Mouse (Mus musculus): ENCODE measurements around the gene Slc26a8. TPM values are rescaled to one million over a fixed set of nuclear protein-coding genes. Genes with fewer than 3 reads are reported as not detected.

Gene Slc26a8
- total RNA-seq, 2 experiments from 2014 or later = 0.33 to 0.58 TPM

GRCm38 (mm10) chr17:28612603-28613002, 77.4 kb downstream of the Slc26a8 start:
- peak; percentile 51 for ATAC-seq (ENCODE audit: poor library complexity, severe bottlenecking)

- ATAC-seq (ENCODE audit: poor library complexity, severe bottlenecking) = no peak
These were observed 80.5 kb downstream of the Slc26a8 start for GRCm38 (mm10) chr17:28609543-28609942.

GRCm38 (mm10) chr17:28601557-28602250, 88.3 kb downstream of the Slc26a8 start:
- no peak for ATAC-seq (ENCODE audit: poor library complexity, severe bottlenecking)

- no peak for ATAC-seq (ENCODE audit: poor library complexity, severe bottlenecking)
These were observed 89.3 kb downstream of the Slc26a8 start for GRCm38 (mm10) chr17:28600780-28601179.

GRCm38 (mm10) chr17:28593965-28594364, 96.1 kb downstream of the Slc26a8 start:
- peak; percentile 49 for ATAC-seq (ENCODE audit: poor library complexity, severe bottlenecking)

GRCm38 (mm10) chr17:28592998-28593397, 97.0 kb downstream of the Slc26a8 start:
- peak; percentile 83 for ATAC-seq (ENCODE audit: poor library complexity, severe bottlenecking)

GRCm38 (mm10) chr17:28591476-28591875, 98.6 kb downstream of the Slc26a8 start:
- ATAC-seq (ENCODE audit: poor library complexity, severe bottlenecking) = no peak

- no peak for ATAC-seq (ENCODE audit: poor library complexity, severe bottlenecking)
These were observed 99.4 kb downstream of the Slc26a8 start for GRCm38 (mm10) chr17:28590596-28590995.

GRCm38 (mm10) chr17:28588591-28588990, 101.4 kb downstream of the Slc26a8 start:
- ATAC-seq (ENCODE audit: poor library complexity, severe bottlenecking) = no peak

Other genes with a start within 250 kb of the Slc26a8 start
- gene Fkbp5, start 172.7 kb downstream of the Slc26a8 start, total RNA-seq (2015) = 12.8 and 17.9 TPM in 2 replicates
- 25.9 and 26.8 TPM in 2 replicates for gene Fkbp5, start 172.7 kb downstream of the Slc26a8 start, total RNA-seq (2017)
- gene Armc12, start 159.4 kb downstream of the Slc26a8 start, total RNA-seq (2015) = 0.16 TPM in 1 of 2 replicates, not detected in the other
- not detected in 2 replicates for gene Armc12, start 159.4 kb downstream of the Slc26a8 start, total RNA-seq (2017)
- gene Clpsl2, start 140.8 kb downstream of the Slc26a8 start, total RNA-seq (2015) = not detected in 2 replicates
- not detected in 2 replicates for gene Clpsl2, start 140.8 kb downstream of the Slc26a8 start, total RNA-seq (2017)
- not detected in 2 replicates for gene Clps, start 129.5 kb downstream of the Slc26a8 start, total RNA-seq (2015)
- gene Clps, start 129.5 kb downstream of the Slc26a8 start, total RNA-seq (2017) = not detected in 2 replicates
- gene Lhfpl5, start 114.6 kb downstream of the Slc26a8 start, total RNA-seq (2015) = not detected in 2 replicates
- gene Lhfpl5, start 114.6 kb downstream of the Slc26a8 start, total RNA-seq (2017) = not detected in 2 replicates
- 53.0 and 66.9 TPM in 2 replicates for gene Srpk1, start 67.5 kb downstream of the Slc26a8 start, total RNA-seq (2015)
- gene Srpk1, start 67.5 kb downstream of the Slc26a8 start, total RNA-seq (2017) = 66.9 and 70.8 TPM in 2 replicates
- 163 and 164 TPM in 2 replicates for gene Mapk14, start 1.1 kb upstream of the Slc26a8 start, total RNA-seq (2015)
- gene Mapk14, start 1.1 kb upstream of the Slc26a8 start, total RNA-seq (2017) = 143 and 160 TPM in 2 replicates
- 5.9 and 8.8 TPM in 2 replicates for gene AC170998.1, start 35.9 kb upstream of the Slc26a8 start, total RNA-seq (2015)
- 1.4 and 3.7 TPM in 2 replicates for gene AC170998.1, start 35.9 kb upstream of the Slc26a8 start, total RNA-seq (2017)
- 12.2 and 17.0 TPM in 2 replicates for gene Mapk13, start 79.1 kb upstream of the Slc26a8 start, total RNA-seq (2015)
- gene Mapk13, start 79.1 kb upstream of the Slc26a8 start, total RNA-seq (2017) = 21.3 and 32.8 TPM in 2 replicates
- 22.5 and 22.6 TPM in 2 replicates for gene Brpf3, start 110.9 kb upstream of the Slc26a8 start, total RNA-seq (2015)
- 4.4 and 8.3 TPM in 2 replicates for gene Brpf3, start 110.9 kb upstream of the Slc26a8 start, total RNA-seq (2017)
- 0.11 and 0.58 TPM in 2 replicates for gene Pnpla1, start 168.2 kb upstream of the Slc26a8 start, total RNA-seq (2015)
- 0.57 and 0.92 TPM in 2 replicates for gene Pnpla1, start 168.2 kb upstream of the Slc26a8 start, total RNA-seq (2017)
- 0.18 TPM in 1 of 2 replicates, not detected in the other for gene 4930539E08Rik, start 225.1 kb upstream of the Slc26a8 start, total RNA-seq (2015)
- 0.08 and 0.40 TPM in 2 replicates for gene 4930539E08Rik, start 225.1 kb upstream of the Slc26a8 start, total RNA-seq (2017)